Mouse (Mus musculus) CD4-positive, CD25-positive, alpha-beta regulatory T cell, adult 2 months (primary cell): ENCODE measurements around the gene Rrm2.
A peak's percentile ranks its signal among the peaks of the same experiment; 100 is the strongest.

ENCODE experiments used
- DNase-seq: peaks from one replicate; pipeline ENCODE4 v3.0.0-alpha.2; 2012; ENCODE audit warnings: low read depth, low spot score

Gene Rrm2

DNA sequence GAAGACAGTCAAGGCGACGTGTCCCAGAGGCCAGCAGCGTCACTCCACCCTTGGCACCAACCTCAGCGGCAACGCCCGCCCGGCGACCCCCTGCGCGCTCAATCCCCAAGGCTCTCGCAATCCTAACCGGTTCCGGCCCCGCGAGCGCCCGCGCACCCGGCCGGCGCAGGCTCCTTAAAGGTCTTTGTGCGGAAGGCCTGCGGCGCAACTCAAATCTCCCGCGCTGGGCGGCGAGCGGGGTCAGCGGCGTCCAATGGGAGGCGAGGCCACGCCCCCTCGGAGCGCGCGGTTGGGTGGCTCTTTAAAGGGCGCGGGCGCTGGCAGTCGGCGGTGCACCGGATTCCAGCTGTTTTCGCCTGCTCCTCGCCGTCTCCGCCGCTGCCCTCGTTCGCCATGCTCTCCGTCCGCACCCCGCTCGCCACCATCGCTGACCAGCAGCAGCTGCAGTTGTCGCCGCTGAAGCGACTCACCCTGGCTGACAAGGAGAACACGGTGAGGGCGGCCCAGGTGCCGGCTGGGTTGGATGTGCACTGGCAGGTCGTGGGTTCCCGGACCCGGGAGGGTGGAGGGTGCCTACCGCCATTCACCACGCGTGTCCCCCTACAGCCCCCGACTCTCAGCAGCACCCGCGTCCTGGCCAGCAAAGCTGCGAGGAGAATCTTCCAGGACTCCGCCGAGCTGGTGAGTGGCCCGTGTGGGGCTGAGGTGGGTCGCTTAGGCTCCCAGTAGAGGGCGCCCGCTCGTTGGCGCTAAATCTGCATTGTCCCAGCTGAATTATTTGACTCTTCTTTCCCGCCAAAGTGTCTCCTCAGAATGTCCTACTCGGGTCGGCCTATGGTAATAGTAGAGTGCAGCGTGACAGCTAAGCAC, at the start of gene Rrm2:
Gene Rrm2 (plus strand): TSS at position 288 of the 870 bp plus-strand sequence.
- peak; percentile 97 for DNase-seq

DNA sequence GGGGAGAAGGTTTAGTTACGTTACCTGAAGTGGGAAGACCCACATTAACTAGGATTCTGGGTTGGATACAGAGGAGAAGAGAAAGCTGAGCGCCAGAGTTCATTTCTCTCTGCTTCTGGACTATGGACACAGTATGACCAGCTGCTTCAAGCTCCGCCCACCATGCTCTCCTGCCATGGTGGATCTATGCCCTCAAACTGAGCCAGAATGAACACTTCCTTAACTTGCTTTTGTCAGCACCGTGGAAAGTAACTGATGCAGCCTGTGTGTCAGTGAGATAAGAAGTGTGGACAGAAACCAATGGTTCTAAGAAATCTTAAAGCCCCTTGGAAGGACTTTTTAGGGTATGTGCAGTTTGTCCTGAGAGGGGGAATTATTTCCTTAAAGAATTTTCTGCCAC, 49.0 kb upstream of the Rrm2 start:
- DNase-seq, result no peak

DNA sequence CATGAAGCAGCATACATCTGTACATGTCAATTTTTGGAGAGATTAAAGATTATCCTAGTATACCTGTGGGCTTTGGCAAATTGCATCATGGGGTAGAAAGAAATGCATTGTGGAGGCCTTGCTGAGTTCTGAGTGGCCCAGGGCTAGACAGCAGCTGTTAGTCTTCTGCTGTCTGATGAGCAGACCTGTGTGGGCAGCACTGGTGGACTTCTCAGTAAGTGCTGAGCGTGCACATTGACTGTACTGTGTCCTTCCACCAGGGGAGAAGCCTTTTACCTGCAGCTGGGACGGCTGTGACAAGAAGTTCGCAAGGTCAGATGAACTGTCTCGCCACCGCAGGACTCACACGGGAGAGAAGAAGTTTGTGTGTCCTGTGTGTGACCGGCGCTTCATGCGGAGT, 48.1 kb upstream of the Rrm2 start:
- DNase-seq, result no peak

DNA sequence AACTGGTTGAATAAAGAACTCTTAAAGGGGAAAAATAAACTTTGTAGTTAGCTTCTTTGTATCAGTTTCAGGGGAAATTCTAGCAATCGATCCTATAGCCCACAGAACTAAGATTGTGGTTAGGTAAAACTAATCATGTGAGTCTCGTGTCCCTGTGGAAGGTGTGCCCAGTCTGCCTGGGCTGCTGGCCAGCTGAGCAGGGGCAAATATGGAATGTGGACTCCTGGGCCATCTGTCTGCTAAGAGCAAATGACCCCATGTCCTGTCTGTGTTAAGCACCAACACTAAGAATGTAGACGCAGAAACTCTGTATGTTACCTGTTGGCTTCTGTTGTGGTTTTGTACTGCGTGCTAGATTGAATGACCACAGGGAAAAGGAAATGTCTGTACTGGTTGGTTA, 46.9 kb upstream of the Rrm2 start:
- no peak for DNase-seq

DNA sequence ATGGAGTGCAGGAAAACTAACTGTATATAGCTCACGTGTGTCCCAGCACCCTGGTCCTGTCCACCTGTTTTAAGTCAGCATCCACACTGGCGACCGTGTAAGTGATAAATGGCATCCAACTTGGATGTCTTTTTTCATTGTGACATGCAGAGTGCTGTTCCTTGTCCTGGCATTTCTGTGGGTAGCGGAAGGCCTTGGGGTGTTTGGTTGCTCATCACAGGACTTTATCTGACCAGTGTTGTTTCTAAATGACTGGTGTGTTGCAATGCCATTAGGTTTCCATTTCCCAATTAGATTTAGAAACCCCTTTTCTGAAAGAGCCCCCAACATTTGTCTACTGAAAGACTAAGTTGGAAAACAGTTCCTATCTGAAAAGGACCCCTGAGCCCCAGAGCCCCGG, 45.9 kb upstream of the Rrm2 start:
- DNase-seq, result no peak

DNA sequence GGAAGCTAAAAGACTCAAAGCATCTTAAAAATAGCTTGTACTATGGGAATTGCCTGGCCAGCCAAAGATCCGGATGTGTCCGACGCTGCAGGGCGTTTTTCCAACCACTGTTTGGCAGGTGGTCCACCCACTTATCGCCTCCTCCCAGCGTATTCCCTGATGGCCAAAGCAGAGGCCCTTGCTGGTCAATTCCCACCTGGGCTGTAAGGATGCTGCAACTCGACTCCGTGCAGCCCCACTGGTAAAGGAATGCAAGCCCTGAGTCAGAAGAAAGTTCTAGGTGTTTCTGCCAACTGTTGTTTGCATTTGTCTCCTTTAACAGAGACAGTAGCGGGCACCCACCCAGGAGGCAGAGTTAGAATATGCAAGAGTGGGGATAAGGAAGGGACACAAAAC, 27.9 kb upstream of the Rrm2 start:
- DNase-seq, result no peak

DNA sequence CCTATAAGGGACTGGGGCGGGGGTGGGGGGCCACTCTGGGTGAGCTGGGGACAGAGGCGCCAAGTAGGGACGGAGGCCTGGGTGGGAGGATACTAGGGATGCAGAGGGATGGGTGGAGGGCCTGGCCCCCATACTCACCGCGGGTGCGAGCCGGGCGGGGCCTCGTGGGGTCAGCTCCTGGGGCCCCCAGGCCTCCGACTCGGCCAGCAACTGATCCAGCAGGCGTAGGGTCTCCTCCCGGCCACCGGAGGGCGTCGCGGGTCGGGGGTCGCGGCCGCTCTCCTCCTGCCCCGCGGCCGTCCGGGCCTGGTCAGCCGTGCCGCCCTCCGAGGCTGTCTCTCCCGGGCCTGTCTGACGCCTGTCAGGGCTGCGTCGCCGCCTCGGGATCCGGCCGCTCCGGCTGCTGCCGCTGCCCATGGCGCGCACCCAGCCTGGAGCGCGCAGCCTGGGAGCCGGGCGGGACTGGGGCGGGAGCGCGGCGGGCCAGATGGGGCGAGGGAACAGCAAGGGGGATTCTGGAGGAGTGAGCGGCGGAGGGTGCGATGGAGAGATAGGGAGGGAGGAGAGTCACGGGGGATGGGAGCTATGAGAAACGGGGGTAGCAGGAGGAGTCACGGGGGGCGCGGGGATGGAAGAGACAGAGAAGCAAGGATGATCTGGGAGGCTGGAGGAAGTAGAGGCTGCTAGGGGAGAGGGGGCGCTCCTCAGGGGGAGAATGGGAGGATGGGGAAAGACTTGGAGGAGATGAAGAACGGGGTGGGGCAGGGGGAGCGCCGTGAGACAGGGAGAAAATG, 27.4 kb upstream of the Rrm2 start:
- no peak for DNase-seq

DNA sequence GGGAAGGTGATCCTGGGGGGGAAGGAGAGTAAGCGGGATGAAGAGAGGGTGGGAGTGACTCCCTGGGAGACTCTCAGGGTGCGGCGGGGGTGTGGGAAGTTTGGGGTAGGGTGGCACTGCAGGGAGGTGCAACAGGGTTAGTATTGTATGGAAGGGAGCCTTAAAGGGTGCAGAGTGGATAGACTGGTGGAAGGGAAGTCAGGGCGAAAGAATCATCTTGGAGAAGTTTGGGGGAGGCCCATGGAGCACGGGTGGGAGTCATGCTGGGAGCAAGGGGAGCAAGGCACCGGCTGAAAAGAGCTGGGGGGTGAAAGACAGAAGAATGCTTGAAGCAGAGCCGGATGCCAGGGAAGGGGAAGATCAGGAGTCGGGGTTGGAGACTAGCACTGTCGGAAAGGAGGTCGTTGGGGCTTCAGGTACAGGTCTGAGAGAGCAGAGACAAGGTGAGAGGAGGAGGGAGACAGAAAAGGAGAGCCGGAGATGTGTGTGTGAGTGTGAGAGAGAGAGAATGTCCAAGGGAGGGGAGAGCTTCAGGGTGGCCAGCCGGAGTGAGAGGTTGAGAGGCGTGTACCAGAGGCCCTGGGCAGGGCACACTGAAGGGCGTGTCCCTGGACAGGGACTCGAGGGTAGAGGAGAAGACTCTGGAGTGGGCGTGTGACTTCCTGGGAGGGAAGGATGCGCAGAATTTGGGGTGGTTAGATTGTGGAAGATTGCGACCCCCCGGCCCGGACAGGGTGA, 26.6 kb upstream of the Rrm2 start, which contains the start of gene Cys1:
Gene Cys1 (minus strand): TSS at position 528 of the 738 bp plus-strand sequence.
- no peak for DNase-seq

DNA sequence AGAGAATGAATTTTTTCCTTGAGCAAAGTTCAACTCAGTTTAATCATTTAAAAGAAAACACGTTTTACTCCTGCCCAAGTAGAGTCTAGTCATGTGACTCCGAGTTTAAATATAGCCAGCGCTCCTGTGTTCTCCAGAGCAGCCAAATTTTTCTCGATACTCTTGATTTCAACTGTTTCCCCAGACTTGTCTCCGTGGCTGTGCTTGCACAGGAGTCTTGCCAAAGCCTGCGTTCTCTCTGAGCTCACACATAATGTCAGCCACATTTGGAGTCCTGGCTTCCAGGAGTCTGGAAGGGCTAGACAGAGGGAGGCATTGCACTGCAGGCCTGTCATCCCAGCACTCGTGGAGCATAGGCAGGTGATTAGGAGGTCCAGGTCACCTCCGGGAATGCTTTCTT, 25.5 kb upstream of the Rrm2 start:
- no peak for DNase-seq

DNA sequence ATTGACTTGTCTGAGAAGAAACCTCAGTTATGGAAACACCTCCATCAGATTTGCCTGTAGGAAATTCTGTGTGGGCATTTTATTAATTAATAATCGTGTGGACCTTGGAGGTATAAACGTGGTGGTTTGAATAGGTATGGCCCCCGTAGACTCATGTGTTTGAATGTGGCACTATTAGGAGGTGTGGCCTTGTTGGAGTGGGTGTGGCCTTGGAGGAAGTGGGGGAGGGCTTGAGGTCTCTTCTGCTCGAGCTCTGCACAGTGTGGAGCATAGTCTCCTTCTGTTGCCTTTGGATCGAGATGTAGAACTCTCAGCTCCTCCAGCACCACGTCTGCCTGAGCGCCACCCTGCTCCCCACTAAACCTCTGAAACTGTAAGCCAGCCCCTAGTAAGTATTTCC, 24.6 kb upstream of the Rrm2 start:
- no peak for DNase-seq

DNA sequence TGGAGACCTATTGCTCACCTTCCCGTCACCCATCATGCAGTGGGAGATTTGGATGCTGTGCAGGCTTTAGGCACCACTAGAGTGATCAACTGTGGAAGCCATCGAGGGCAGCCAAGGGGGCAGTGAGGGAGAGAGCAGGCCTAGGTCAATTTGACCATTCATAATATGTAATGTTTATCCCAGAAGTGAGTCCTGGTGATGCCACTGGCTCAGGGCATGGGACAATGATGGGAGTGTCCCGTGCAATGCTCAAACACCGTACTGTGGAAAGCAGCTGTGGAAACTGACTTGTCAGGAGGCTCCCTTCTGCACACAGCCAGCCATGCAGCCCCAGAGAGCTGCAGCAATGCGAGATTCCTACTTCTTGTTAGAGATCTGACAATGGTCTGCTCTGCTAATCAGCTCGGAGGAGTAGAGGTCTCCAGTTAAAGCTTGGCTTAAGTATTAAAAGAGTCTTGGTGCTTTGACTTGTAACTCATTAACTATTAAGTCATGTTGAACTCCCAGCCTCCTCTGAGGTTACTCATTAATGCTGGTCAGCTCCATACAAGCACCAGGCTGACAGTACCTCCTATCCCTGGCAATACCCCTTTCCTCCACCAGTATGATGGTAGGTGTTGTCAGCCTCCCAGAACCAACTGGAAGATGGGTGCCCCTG, 21.9 kb upstream of the Rrm2 start:
- DNase-seq, result no peak

DNA sequence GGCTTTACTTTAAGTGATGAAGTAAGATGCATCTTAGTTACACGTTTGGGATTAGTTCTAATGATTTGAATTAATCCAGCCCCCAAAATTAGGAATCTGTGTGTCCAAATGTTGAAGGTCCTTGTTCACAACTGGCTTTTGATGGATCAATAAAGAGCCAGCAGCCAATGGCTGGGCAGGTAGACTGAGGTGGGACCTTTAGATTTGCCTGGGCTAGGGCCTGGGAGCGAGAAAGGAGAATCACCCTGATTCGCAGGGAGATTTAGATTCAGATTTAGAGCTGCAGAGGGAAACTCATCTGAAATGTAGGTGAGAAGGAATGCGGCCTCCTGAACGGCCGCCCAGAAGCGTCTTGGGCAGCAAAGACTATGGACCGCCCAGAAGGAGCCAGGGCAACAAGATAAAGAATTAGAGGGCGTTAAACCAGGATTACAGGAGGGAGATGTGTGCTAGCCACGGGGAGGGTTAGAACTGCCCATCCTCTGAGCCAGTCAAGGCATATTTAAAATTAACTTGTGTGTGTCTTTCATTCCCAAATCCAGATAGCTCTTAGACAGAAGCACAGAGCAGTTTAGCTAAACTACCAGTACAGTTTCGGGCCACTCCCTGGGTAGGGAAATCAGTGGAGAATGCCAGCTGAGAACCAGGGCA, 21.2 kb upstream of the Rrm2 start:
- DNase-seq, result no peak

DNA sequence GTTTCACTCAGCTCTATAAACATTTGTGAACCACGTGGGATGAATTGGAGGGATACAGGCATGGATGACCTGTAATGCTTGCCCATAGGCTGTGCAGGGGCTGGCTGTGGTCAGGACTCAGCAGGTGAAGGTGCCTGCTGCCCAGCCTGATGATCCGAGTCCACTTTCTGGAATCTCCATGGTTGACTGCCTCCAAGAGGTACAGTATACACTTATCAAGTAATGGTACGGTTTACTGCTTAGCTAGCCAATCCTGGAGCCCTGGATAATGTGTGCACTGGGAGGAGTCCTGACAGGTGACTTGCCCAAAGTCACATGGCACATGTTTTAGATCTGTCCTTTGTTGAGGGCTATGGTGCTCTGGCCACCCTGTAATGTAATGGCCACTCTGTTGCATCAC, 17.7 kb upstream of the Rrm2 start:
- no peak for DNase-seq

DNA sequence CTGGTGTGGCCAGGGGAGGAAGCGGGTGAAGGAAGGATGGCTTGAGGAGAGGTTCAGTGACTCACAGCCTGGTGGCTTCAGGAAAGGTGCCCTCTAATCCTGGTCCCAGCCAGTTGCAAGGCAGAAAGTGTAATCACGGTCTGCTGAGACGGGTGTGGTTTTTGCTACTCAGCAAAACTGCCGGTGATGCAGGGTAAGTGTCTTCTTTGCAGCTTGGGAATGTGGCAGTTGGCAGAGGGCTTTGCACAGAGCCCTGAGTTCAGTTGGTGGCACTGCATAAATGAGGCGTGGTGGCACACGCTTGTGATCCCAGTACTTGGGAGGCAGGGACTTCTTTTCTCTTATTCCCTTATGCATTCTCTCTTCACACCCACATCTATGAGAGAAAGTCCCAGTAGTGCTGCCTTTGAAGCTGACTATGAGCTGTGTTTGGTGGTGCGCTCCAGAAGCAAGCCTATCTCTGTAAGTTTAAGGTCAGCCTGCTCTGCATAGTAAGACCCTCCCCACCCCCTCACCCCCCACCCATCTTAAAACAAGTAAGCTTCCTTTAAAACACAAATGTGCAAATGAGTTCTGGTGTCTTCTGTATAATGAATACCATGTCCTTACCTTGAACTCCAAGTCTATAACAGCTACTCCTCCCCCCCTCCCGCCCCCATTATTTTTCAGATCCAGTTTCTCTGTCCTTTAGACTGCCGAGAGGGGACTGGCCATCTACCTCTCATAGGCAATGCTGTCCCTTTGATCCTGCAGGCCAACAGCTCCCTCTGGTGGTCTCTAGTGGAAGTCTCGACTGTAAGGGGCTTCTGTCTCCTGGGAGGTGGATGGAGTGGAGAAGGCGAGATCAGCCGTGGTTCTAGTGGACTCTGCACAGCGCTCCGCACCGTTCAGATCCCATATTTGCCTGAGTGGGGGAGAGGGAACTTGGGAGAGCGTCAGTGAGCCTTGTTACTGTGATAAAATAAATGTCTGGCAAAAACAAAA, 11.2 kb upstream of the Rrm2 start:
- DNase-seq, result peak; percentile 87

DNA sequence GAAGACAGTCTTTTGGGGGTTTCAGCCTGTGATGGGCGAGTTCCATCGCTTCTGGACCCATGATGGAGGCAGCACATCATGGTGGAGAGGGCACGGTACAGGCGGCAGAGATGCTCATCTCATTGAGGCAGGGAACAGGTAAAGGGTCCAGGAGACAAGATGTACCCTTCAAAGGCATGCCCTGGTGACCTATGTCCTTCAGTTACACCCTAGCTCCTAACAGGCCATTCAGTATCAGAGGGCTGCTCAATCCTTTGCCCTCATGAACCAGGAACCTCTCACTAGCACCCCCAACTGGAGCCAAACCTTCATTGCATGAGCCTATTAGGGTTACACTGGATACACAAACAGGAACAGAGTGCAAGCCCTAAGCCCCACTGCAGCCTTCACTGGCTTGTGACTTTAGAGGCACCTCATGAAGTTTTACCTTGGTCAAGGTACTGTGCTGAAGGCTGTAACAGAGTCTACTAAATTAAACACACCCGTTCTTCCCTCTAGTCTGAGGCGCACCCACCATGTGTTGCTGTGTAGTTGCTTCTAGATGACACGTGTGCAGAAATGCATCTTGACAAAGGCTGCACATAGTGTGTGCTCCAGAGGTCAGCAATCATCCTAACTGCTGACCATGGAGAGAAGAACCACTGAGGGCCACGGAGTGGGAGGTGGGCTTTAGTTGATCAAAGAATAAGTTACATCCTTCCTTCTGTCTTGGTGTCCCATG, 10.4 kb upstream of the Rrm2 start:
- DNase-seq, result peak; percentile 26

DNA sequence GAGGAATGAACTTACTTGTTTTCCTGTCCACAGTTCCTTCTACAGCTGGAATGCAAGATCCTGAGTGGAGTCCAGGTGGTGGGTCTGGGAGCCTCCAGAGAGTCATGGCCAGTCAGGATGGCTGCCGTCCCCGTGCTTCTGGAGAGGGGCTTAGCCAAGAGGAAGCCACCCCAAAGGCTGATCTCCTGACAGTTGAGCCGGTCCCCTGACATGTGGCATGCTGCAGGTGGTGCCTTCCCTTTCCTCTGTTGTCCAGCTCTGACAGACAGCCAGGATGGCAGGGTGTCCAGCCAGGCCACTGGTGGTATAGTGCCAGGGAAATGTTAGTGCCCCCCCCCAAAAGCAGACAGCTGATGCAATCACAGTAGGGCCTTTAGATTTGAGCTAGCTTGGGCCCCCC, 9.5 kb upstream of the Rrm2 start:
- DNase-seq, result no peak

DNA sequence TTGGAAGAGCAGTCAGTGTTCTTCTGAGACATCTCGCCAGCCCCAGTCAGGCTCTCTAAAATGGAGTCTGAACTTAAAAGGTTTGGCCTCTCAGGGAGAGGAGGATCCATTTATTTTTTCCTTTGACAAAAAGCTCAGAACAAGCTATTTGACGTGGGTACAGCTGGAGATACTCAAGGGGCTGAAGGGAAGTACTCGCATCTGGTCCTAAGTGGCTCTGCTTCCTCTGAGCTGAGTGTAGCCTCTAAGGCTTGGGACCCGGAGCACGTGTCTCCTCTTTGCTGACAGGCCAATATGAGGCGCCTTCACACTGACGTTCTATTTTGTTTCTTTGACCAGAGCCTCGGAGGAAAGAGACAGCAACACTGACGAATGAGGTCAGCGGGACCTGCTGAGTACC, 8.5 kb upstream of the Rrm2 start:
- DNase-seq, result no peak

DNA sequence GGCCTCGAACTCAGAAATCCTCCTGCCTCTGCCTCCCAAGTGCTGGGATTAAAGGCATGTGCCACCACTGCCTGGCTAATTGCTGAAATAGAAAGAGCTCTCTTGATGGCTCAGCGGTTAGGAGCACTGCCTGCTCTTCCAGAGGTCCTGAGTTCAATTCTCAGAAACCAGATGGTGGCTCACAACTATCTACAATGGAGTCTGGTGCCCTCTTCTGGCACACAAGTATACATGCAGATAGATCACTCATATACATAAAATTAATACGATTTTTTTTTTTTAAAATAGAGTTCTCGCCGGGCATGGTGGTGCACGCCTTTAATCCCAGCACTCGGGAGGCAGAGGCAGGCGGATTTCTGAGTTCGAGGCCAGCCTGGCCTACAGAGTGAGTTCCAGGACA, 6.4 kb upstream of the Rrm2 start:
- DNase-seq, result peak; percentile 36

DNA sequence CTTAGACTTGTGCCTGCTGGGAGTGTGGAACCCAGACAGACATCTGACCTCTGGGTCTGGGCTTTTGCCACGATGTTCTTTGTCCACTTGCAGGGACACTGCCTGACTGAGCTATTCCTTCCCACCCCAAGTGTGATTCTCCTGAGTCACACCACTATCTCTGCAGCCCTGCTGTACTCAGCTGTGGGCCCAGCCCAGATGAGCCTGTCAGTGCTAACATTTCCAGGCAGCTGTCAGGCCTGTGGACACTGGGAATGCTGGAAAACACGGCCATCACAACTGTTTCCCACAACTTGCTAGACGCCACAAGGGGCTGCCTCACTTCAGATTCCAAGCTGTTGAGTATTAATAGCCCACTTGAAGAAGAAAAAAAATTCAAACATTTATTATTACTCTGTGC, 5.0 kb upstream of the Rrm2 start:
- no peak for DNase-seq
